Mouse (Mus musculus): ENCODE measurements around the gene Supt3.
A peak's percentile ranks its signal among the peaks of the same experiment; 100 is the strongest.

Gene Supt3

GRCm38 (mm10) chr17:44776738-44777270 is at the start of gene Supt3:
TSS of gene Supt3 (plus strand) at chr17:44777152.
- peak; percentile 98 for DNase-seq

DNA sequence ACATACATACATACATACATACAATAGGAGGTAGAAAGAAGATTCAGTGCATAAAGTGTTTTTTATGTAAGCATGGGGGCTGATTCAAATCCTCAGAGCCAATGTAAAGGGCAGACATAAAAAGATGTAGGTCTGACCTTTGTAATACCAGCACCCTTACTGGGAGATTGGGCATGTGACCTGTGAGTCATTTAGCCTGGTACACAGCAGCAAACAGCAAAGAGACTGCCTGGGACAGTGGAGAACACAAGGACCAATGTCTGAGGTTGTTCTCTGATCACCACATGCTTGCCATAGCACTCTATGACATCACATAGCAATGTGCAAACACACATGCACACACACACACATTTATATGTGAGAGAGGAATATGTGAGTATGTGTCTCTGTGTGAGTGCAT is 49.3 kb upstream of the Supt3 start:
- DNase-seq = no peak

- DNase-seq = no peak
These were observed 48.5 kb upstream of the Supt3 start for GRCm38 (mm10) chr17:44728464-44728863.

- no peak for DNase-seq
These were observed 43.2 kb upstream of the Supt3 start for GRCm38 (mm10) chr17:44733544-44734310.

GRCm38 (mm10) chr17:44734501-44735222 is 42.3 kb upstream of the Supt3 start:
- DNase-seq = peak; percentile 60

GRCm38 (mm10) chr17:44735223-44735990 is 41.5 kb upstream of the Supt3 start:
- peak; percentile 59 for DNase-seq

DNA sequence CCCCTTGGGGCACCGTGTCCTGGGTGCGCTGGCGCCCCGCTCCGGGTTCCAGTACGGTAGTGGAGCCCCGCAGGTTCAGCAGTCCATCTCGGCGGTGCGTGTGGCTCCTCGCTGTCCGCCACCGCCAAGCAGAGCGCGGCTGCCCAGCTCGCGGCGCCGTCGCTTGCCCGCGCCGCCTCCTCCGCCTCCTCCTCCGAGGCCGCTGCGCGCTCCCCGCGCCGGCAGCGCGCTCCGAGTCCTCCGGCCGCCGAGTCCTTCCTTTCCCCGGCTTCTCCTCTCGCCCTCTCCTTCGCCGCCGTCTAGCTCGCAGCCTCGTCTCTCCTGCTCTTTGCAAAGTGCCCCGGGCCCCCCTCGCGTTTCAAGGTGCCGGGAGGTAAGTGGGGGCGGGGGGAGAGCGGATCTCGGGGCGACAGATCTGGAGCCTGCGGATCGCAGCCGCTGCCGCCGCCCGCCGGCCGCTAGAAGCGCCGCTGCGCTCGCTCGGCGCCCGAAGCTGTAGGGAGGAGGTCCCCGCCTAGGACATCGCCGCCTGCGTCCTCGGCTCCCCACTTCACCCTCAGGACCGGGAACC is 40.9 kb upstream of the Supt3 start:
- DNase-seq = peak; percentile 74

- DNase-seq = no peak
These were observed 39.5 kb upstream of the Supt3 start for GRCm38 (mm10) chr17:44737275-44738120.

GRCm38 (mm10) chr17:44738121-44738637 is 38.8 kb upstream of the Supt3 start:
- no peak for DNase-seq

DNA sequence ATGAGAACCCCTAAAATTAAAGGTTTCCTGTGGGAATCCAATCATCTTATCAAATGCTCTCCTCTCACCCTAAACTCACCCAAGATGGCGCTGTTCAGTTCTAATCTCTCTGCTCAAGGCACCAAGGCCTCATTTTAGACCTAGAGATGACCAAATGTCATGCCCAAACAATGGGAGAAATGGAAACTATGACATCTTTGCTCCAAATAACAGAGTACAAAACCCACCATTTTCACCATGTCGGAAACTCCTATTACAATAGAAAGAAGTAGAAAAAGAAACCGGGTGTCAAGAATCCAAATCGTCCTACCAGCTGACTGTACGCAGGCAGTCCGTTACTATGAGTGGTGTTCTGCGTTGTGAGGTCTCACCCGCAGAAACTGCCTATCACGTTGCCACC is 34.7 kb upstream of the Supt3 start:
- no peak for DNase-seq

GRCm38 (mm10) chr17:44743780-44744179 is 33.2 kb upstream of the Supt3 start:
- no peak for DNase-seq

GRCm38 (mm10) chr17:44745378-44745777 is 31.6 kb upstream of the Supt3 start:
- DNase-seq = no peak

GRCm38 (mm10) chr17:44766318-44766717 is 10.6 kb upstream of the Supt3 start:
- DNase-seq = no peak

DNA sequence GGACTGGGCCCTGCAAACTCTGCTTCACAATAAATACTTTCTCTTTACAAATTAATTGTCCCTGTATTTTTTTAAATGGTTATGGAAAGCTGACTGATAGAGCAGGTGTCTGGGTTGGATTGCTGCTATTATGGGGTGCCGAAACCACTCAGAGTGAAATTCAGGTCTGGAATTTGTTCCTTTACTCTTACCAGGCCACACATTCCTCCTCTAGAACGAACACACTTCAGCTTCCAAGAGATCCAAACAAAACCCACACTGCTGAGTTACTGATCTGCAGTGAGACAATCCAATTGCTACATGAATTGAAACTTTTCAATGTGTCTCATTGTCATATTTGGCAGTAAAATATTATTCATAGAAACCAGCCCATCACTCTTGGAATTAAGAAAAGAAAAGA is 10.0 kb upstream of the Supt3 start:
- DNase-seq = no peak

- DNase-seq = no peak
These were observed 9.6 kb upstream of the Supt3 start for GRCm38 (mm10) chr17:44767375-44767774.

GRCm38 (mm10) chr17:44768522-44768921 is 8.4 kb upstream of the Supt3 start:
- DNase-seq = no peak

GRCm38 (mm10) chr17:44770871-44771270 is 6.1 kb upstream of the Supt3 start:
- DNase-seq = no peak

DNA sequence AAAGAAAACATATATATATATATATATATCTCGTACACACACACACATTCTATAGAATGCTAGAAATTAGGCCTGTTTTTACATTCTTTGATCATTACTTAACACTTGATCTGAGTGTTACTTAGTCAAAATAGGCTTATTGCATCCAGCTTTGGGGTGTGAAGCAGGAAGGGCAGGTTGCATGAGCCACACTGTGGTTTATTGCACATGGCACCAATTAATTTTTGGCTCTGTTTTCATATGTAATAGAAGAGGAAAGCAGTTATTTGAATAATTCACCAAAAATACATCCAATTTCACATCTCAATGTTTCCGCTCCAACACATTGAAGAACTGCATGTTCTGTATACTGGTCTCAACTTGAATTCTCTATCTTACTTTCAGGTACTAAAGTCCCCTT is 4.4 kb upstream of the Supt3 start:
- DNase-seq = no peak

GRCm38 (mm10) chr17:44777337-44777804 is 419 bp downstream of the Supt3 start:
- peak; percentile 77 for DNase-seq

DNA sequence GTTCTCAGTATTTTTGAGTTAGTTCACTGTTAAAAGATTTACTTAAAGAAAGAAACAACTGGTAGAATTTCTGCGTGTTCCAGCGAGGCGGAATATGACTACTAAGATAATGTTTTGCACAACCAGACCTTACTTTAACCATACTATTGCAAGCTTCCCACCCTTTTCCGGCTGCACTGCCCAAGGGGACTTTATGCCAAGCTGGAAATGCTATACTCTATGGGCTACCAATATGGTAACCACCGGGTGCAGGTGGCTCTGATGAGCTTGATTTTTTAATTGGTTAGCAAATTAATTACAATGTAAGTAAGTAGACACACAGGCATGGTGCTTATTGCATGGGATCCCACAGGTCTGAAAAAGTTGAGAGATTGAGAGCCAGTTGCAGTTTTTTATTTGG is 1.2 kb downstream of the Supt3 start:
- no peak for DNase-seq

DNA sequence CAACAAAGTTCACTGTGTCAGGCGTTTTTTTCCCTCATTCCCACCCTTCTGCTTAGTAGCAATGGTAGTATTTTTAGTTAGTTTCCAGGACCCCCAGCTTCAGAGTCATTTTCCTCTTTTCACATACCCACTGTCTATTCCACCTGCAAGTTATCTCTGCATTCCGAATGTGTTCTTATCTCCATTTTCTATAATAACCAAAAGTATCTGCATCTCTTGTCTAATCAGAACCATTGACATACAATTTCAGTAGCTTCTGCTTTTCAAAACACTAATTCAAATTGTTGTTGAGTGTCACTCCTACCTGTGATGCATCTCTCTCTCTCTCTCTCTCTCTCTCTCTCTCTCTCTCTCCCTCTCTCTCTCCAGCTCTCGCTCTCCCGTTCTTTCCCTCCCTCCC is 3.4 kb downstream of the Supt3 start:
- no peak for DNase-seq

DNA sequence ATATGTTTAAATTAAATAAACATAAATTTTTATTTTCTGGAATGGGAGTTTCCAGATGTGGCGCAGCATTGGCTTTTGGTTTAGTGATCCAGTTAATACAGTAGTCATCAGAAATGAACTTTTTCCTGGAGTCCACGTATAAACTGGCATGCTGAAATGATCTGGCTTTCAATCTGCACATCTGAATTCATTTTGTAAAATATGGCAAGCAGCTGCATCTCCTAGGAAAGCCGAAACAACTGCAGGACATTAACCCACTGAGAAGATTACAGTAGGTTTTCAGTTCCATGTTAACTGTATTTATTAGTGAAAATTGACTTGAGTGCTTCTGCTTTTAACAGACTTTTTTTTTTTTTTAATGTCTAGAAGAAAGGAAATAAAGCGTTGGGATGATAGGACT is 5.4 kb downstream of the Supt3 start:
- no peak for DNase-seq

Data from kidney, postnatal 14 days (tissue).